Mouse (Mus musculus): ENCODE results near the gene Mycl. TPM values are rescaled to one million over a fixed set of nuclear protein-coding genes. Genes with fewer than 3 reads are reported as not detected.

The Mycl gene
- polyA plus RNA-seq, 1 experiment = 11.7 TPM

DNA sequence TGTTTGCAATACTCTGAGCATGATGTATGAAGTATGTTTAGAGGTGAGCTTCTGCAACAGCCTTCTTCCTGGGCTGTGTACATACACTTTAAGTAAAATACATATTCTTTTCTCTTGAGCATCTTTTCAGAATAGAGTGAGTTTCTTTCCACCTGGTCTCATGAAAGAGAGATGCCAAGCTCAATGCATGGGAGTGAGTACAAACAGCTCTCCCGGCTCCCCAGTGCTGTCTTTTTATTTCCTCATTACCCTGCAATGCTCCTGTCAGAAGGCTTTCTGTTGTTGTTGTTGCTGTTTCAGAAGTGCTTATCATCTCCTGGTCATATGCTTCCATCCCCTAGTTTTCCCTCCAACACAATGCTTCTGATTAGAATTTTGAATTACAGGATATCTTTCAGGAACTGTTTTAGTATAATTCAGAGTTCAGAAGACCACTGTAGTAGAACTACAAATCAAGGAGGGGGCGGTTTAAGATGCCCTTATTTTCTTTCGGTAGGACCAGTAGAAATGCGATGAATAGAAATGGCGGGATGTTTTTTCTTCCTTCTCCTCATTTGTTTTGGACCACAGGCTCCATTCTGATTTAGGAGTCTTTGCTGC, 18.0 kb downstream of the Mycl start:
- DNase-seq = no peak
- Histone ChIP-seq H3K4me3 (replicated peaks; ENCODE audit: extremely low read depth, low read depth, low read length) (no peak overlapping the region), H3K4me1 (ENCODE audit: control insufficient read depth, insufficient read depth, low read length) (peaks cover 4% of the 10 kb centered on the region)
- 71% methylated on average over 5 of the region's 5 CpGs for WGBS
- no peak for TF ChIP-seq CTCF (IDR thresholded peaks at IDR 0.05; ENCODE audit: insufficient read depth, low read length)
- no peak for TF ChIP-seq POLR2A (IDR thresholded peaks at IDR 0.05; ENCODE audit: borderline replicate concordance, extremely low read depth, low read depth, low read length)

DNA sequence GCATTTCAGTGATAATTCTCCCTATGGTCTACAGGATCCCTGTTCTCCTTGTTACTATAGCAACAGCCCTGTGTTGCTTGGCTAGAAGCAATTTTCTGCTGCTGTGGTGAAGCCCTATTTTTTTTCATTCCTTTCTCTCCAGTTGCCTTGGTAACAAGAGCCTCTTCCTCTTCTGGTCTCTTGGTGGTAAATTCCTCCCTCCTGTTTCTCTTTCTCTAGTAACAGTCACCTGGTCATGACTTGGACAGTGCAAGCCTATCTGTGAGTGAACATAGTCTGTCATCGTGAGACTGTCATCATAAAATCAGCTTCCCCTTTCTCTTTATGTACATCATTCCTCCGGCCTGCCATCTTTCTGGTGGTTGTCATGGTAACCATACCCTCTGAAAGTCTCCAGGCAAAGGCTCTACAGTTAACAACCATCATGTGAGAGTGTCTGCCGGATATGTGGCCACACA, 18.5 kb downstream of the Mycl start:
- H3K4me1 ChIP-seq (ENCODE audit: control insufficient read depth, insufficient read depth, low read length) = peaks cover 8% of the 10 kb centered on the region
- H3K4me3 ChIP-seq (replicated peaks; ENCODE audit: extremely low read depth, low read depth, low read length) = no peak overlapping the region
- no peak for TF ChIP-seq POLR2A (IDR thresholded peaks at IDR 0.05; ENCODE audit: borderline replicate concordance, extremely low read depth, low read depth, low read length)
- TF ChIP-seq CTCF (IDR thresholded peaks at IDR 0.05; ENCODE audit: insufficient read depth, low read length) = no peak
- no peak for DNase-seq
- WGBS = 41% methylated on average over 3 of the region's 3 CpGs

DNA sequence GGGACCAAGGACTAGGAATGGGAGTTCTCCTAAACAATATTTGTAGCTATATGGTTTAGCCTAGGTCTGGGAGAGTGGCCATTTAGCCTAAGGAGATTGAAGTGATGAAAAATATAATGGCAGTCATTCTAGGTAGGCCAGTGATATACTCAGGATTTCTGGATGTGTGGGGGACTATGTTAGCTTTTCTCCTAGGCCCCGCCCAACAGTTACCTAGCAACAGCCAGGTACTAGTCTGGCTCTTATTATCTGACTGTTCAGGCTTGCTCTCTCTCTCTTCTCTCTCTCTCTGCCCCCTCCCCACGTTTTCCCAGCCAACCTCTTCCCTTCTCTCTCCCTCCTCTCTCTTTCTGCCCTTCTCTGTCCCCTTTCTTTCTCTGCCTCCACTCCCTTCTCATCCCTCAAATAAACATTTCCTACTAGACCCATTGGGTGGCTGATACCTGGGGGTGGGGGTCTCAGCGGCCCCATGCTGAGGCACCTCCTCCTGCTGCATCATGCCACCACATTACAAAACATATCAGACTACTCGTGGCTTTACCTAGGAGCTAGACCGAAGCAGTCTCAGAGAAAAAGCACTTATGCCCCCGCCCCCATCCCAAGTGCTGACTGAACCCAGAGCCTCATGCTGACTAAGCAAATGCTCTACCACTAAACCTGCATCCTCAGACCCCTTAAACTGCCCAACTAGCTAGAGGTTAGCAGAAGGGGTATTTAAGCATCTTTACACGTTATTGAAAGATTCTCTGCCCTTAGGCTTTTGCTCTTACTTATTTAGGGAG, 19.2 kb downstream of the Mycl start:
- TF ChIP-seq POLR2A (IDR thresholded peaks at IDR 0.05; ENCODE audit: borderline replicate concordance, extremely low read depth, low read depth, low read length) (no peak), CTCF (IDR thresholded peaks at IDR 0.05; ENCODE audit: insufficient read depth, low read length) (no peak)
- no peak for DNase-seq
- WGBS = 43% methylated on average over 7 of the region's 7 CpGs
- Histone ChIP-seq H3K4me3 (replicated peaks; ENCODE audit: extremely low read depth, low read depth, low read length) (no peak overlapping the region), H3K4me1 (ENCODE audit: control insufficient read depth, insufficient read depth, low read length) (peaks cover 12% of the 10 kb centered on the region)

DNA sequence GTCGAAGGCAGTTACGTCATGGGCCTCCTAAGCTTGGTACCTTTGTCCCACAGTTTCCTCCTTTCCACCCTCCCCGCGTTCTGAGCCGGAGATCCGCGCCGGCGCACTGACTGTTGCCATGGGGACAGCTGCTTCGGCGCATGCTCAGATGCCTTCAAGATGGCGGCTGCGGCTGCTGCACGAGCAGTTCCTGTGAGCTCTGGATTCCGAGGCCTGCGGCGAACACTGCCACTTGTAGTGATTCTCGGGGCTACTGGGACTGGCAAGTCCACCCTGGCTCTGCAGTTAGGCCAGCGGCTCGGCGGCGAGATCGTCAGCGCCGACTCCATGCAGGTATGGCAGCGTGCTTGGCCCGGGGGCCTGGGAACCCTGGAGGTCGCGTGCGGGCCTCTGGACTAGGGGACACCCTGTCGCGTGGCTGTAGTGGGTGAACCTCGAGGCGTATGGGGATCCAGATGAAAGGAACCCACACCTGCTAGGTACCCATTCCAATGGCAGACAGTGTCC, 21.1 kb downstream of the Mycl start, which contains the start of gene Trit1:
TSS of gene Trit1 (plus strand) at position 147 of the 507 bp plus-strand sequence.
- peak within 1 kb of the TSS; percentile 98 for H3K4me3 ChIP-seq (replicated peaks; ENCODE audit: extremely low read depth, low read depth, low read length)
- TF ChIP-seq POLR2A (IDR thresholded peaks at IDR 0.05; ENCODE audit: borderline replicate concordance, extremely low read depth, low read depth, low read length) (peak; percentile 90), CTCF (IDR thresholded peaks at IDR 0.05; ENCODE audit: insufficient read depth, low read length) (no peak)
- DNase-seq = peak; percentile 91
- WGBS = under 1% methylated on average over 34 of the region's 34 CpGs
- H3K4me1 ChIP-seq (ENCODE audit: control insufficient read depth, insufficient read depth, low read length) = peaks cover 12% of the 10 kb centered on the region

DNA sequence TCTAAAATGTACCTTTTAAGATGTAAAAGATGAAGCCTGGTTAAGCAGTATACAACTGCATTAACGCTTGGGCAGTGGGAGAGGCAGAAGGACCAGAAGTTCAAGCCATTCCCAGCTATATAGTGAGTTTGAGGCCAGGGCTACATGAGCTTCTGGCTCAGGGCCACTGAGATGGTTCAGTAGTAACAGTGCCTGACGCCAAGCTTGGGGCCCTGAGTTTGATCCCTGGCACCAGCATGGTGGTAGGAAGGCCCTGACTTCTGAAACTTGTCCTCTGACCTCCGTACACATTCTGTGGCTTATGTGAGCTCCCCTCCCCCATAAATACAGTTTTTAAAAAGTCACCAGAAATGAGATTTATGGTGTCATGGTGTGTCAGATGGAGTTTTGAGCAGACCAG, 26.1 kb downstream of the Mycl start:
- Histone ChIP-seq H3K4me1 (ENCODE audit: control insufficient read depth, insufficient read depth, low read length) (peaks cover 13% of the 10 kb centered on the region), H3K4me3 (replicated peaks; ENCODE audit: extremely low read depth, low read depth, low read length) (no peak overlapping the region)
- TF ChIP-seq POLR2A (IDR thresholded peaks at IDR 0.05; ENCODE audit: borderline replicate concordance, extremely low read depth, low read depth, low read length) = no peak
- no peak for TF ChIP-seq CTCF (IDR thresholded peaks at IDR 0.05; ENCODE audit: insufficient read depth, low read length)
- no peak for DNase-seq
- WGBS = 93% methylated on average over 3 of the region's 3 CpGs

DNA sequence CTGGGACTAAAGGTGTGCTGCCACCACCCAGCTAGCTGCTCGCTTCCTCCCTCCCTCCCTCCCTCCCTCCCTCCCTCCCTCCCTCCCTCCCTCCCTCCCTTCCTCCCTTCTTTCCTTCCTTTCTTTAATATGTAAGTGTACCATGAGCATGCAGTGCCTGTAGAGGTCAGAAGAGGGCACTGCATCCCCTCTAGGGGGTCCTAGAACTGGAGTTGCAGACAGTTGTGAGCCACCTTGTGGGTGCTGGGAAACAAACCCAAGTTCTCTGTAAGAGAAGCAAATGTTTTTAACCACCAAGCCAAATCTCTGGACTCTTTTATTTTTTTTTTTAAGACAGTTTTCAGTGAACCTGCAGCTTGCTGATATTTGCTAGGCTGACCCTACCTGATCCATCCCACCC, 27.4 kb downstream of the Mycl start:
- TF ChIP-seq POLR2A (IDR thresholded peaks at IDR 0.05; ENCODE audit: borderline replicate concordance, extremely low read depth, low read depth, low read length) = no peak
- no peak for TF ChIP-seq CTCF (IDR thresholded peaks at IDR 0.05; ENCODE audit: insufficient read depth, low read length)
- DNase-seq = no peak
- Histone ChIP-seq H3K4me1 (ENCODE audit: control insufficient read depth, insufficient read depth, low read length) (peaks cover 12% of the 10 kb centered on the region), H3K4me3 (replicated peaks; ENCODE audit: extremely low read depth, low read depth, low read length) (no peak overlapping the region)
- 75% methylated on average over 1 of the region's 1 CpGs for WGBS

DNA sequence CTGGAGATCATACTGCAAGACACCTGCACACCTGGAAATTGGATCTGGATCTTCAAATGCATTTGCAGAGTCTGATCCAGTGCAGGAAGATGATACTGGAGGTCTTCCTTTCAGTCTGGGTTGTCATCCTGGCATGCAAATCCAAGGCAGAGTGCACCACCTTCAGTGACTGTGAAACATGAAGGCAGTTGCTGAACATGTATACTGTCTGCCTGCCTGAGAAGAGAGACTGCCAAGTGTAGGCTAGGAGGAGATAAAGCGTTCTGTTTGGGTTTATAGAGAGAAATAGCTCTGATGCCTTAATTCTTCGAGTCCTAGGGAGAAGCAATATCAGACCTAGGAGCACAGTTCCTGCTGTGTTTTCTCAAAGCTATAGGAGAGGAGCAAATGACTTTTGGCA, 30.0 kb downstream of the Mycl start:
- Histone ChIP-seq H3K4me3 (replicated peaks; ENCODE audit: extremely low read depth, low read depth, low read length) (no peak overlapping the region), H3K4me1 (ENCODE audit: control insufficient read depth, insufficient read depth, low read length) (peaks cover 2% of the 10 kb centered on the region; the same call in 1 of the 2 replicates)
- TF ChIP-seq CTCF (IDR thresholded peaks at IDR 0.05; ENCODE audit: insufficient read depth, low read length) (no peak), POLR2A (IDR thresholded peaks at IDR 0.05; ENCODE audit: borderline replicate concordance, extremely low read depth, low read depth, low read length) (no peak)
- no peak for DNase-seq
- WGBS = 61% methylated on average over 2 of the region's 2 CpGs

DNA sequence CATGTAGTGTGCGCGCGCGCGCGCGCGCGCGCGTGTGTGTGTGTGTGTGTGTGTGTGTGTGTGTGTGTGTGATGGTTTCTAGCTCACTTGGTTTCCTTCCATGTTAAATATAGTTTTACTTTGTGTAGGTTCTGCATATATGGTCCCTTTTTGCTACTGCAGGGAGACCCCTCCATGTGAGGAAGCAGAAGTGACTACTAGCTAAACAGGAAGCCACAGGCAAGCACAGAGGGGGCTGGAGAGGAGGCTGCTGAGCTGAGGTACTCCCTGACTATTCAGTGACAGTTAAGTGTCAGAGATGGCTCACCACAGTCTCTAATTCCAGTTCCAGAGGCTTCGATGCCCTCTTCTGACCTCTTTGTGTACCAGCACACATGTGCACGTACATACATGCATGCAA, 30.7 kb downstream of the Mycl start:
- no peak overlapping the region for H3K4me3 ChIP-seq (replicated peaks; ENCODE audit: extremely low read depth, low read depth, low read length)
- TF ChIP-seq POLR2A (IDR thresholded peaks at IDR 0.05; ENCODE audit: borderline replicate concordance, extremely low read depth, low read depth, low read length) = no peak
- WGBS = 87% methylated on average over 13 of the region's 13 CpGs
- DNase-seq = no peak
- H3K4me1 ChIP-seq (ENCODE audit: control insufficient read depth, insufficient read depth, low read length) = peaks cover 2% of the 10 kb centered on the region; the same call in 1 of the 2 replicates

DNA sequence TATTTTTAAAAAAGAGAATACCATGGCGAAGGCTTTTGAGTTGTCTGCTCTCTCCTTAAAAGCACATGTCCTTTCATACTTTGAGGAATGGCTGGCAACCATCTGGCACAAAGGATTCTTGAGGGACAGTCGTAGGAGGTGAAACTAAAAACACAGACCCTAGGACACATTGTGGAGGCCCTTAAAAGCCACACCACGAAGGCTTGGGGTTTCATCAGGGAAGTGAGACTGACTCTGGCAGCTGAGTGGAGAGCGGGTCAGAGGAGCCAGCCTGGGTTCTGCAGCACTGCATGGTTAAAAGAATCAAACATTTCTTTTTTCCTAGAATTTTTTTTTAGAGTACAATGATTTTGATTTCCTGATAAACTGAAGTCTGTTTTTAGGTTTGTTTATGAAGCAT, 31.1 kb downstream of the Mycl start:
- no peak for DNase-seq
- TF ChIP-seq CTCF (IDR thresholded peaks at IDR 0.05; ENCODE audit: insufficient read depth, low read length) = no peak
- TF ChIP-seq POLR2A (IDR thresholded peaks at IDR 0.05; ENCODE audit: borderline replicate concordance, extremely low read depth, low read depth, low read length) = no peak
- Histone ChIP-seq H3K4me3 (replicated peaks; ENCODE audit: extremely low read depth, low read depth, low read length) (no peak overlapping the region), H3K4me1 (ENCODE audit: control insufficient read depth, insufficient read depth, low read length) (peaks cover 2% of the 10 kb centered on the region; the same call in 1 of the 2 replicates)
- 65% methylated on average over 4 of the region's 4 CpGs for WGBS

All from lung, adult 2 months (tissue).